Mouse (Mus musculus) hindbrain, embryonic 14.5 days (tissue): ENCODE measurements around the gene Slc10a7. TPM values are rescaled to one million over a fixed set of nuclear protein-coding genes. Genes with fewer than 3 reads are reported as not detected.
A peak's percentile ranks its signal among the peaks of the same experiment; 100 is the strongest.

Source experiments
- ATAC-seq: fragments of 200-750 bp; cut with Nextera tagmentation; 2 replicates; pipeline ENCODE4 v1.8.0; 2017; ENCODE audit warnings: moderate number of reproducible peaks, mild to moderate bottlenecking, moderate TSS enrichment, moderate library complexity; ENCODE audit not compliant: low FRiP score
- DNase-seq: peaks from one replicate; pipeline ENCODE4 v3.0.0-alpha.2; 2015; ENCODE audit warnings: low spot score
- H3K27ac ChIP-seq: fragments of 300-500 bp; sonication (generic); 2 replicates; pipeline ENCODE4 v1.5.1; 2014; ENCODE audit warnings: mild to moderate bottlenecking, moderate library complexity
- H3K27me3 ChIP-seq: fragments of 300-500 bp; sonication (generic); 2 replicates; pipeline ENCODE4 v1.6.1; 2014; ENCODE audit warnings: mild to moderate bottlenecking, low read length, mixed read lengths; ENCODE audit not compliant: control insufficient read depth, insufficient read depth
- H3K36me3 ChIP-seq: fragments of 300-500 bp; sonication (generic); replicated peaks from 2 replicates; pipeline ENCODE4 v1.6.1; 2014; ENCODE audit not compliant: control insufficient read depth, insufficient read depth
- H3K4me1 ChIP-seq: fragments of 300-500 bp; sonication (generic); replicated peaks from 2 replicates; pipeline ENCODE4 v1.6.1; 2014; ENCODE audit warnings: antibody characterized with exemption, low read length, mixed read lengths; ENCODE audit not compliant: control insufficient read depth, insufficient read depth
- H3K4me2 ChIP-seq: fragments of 300-500 bp; sonication (generic); replicated peaks from 2 replicates; pipeline ENCODE4 v1.6.1; 2014; ENCODE audit warnings: mild to moderate bottlenecking, moderate library complexity
- H3K4me3 ChIP-seq: fragments of 300-500 bp; sonication (generic); replicated peaks from 2 replicates; pipeline ENCODE4 v1.5.1; 2014; ENCODE audit warnings: mild to moderate bottlenecking, low read length
- H3K9ac ChIP-seq: fragments of 300-500 bp; sonication (generic); 2 replicates; pipeline ENCODE4 v1.6.1; 2014
- H3K9me3 ChIP-seq: fragments of 300-500 bp; sonication (generic); 2 replicates; pipeline ENCODE4 v1.6.1; 2016; ENCODE audit warnings: low read length; ENCODE audit not compliant: control insufficient read depth
- WGBS: fragments of 180-500 bp; shearing (Covaris S2); extraction: QIAGEN DNeasy Blood & Tissue Kit; methylation state at CpG from one replicate; pipeline ENCODE4 v1.1.7; 2014; 5-methylcytosine and 5-hydroxymethylcytosine counted together
- polyA plus RNA-seq: library from polyadenylated mRNA; unstranded; fragments of >200 nt; fragmentation: Nextera tagmentation; extraction: Ambion mirVana; gene quantifications from 2 replicates; pipeline ENCODE4 v1.2.1, GENCODE M21; 2014

Gene Slc10a7
- polyA plus RNA-seq, 1 experiment from 2014 or later = 6.4 TPM

DNA sequence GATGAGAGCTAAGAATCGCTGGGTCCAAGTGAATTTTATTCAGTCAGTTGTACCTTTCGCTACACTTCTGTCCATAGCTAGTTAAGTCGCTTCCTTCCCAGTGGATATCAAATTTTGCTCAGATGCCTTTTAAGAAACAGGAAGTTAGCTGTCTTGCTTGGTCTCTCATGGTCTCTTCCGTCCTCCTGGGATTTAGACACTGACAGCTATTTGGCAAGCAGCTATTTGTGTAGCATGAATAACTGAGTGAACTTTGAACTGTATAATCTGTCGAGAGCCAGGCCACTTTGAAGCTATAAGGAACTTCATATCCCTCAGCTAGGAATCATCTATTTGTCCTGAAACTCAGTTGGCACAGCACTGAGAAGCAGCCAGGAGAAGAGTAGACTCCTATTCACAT lies 117.5 kb downstream of the Slc10a7 start:
- Histone ChIP-seq H3K4me2 (no peak overlapping the region), H3K27me3 (no peaks in the 10 kb centered on the region), H3K9ac (no peak overlapping the region), H3K9me3 (no peaks in the 10 kb centered on the region), H3K27ac (no peak overlapping the region), H3K4me3 (no peak overlapping the region), H3K36me3 (no peaks in the 10 kb centered on the region), H3K4me1 (peaks cover 3% of the 10 kb centered on the region; the same call in 1 of the 2 replicates)
- no peak for DNase-seq
- no peak for ATAC-seq
- WGBS = 74% methylated on average over 5 of the region's 5 CpGs

DNA sequence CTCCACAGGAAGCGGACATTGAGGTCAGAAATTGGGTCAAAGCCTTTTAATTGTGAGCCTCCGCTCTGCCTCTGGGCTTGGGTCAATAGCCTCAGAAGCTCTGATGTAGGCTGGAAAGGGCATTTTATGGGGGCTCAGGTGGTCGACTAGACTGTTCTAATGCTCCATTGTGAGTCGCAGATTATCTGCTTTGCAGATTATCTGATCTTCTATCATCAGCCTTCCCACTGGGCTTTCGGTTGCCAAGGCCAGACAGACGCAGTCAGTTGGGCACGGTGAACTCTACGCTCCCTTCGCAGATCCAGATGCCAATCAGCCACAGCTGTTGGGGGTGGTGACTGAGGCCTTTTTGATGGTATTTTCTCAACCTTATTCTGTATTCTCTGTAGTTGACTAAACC lies 118.6 kb downstream of the Slc10a7 start:
- 41% methylated on average over 9 of the region's 9 CpGs for WGBS
- H3K27me3 ChIP-seq = no peaks in the 10 kb centered on the region
- H3K4me1 ChIP-seq = peaks cover 3% of the 10 kb centered on the region; the same call in 1 of the 2 replicates
- H3K27ac ChIP-seq = no peak overlapping the region
- ATAC-seq (no peak), DNase-seq (no peak)
- no peaks in the 10 kb centered on the region for H3K36me3 ChIP-seq
- no peak overlapping the region for H3K4me3 ChIP-seq
- no peaks in the 10 kb centered on the region for H3K9me3 ChIP-seq
- H3K4me2 ChIP-seq = no peak overlapping the region
- no peak overlapping the region for H3K9ac ChIP-seq

DNA sequence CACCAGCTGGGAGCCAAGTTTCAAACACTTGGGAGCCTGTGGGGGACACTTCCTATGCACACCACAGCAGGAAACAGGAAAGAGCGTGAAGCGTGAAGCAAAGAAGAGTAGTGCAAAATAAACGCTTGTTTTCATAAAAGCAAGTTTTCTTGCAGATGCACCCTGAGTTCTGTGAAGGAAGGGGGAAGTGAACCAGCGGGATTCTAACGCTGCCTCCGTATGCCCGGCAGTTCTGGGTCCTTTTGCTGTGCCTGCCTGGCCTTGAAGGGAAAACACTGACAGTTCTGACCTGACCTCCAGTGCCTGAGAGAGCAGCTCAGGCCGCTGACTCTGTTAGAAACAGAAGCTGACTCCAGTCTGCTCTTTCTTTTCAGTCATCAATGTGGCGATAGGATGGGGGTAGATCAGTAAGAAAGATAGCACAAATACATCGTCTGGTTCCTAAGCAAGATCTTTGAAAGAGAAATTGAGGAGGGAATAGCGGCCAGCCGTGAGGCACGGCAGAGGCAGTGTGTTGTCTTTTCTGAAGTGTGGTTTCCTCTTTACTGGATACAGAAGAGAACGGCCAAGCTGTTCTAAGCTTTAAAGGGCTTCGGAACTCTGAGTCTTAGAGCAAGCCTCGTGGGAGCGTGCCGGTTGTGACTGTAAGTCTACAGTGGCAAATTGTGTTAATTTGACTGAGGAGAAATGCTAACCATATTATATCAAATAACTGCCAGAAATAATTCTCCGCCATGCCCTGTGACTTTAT lies 121.4 kb downstream of the Slc10a7 start:
- Histone ChIP-seq H3K27me3 (no peaks in the 10 kb centered on the region), H3K4me3 (no peak overlapping the region), H3K27ac (no peak overlapping the region), H3K4me2 (no peak overlapping the region), H3K9me3 (no peaks in the 10 kb centered on the region), H3K4me1 (peaks cover 14% of the 10 kb centered on the region), H3K9ac (no peak overlapping the region), H3K36me3 (no peaks in the 10 kb centered on the region)
- 45% methylated on average over 19 of the region's 19 CpGs for WGBS
- DNase-seq = no peak
- no peak for ATAC-seq

DNA sequence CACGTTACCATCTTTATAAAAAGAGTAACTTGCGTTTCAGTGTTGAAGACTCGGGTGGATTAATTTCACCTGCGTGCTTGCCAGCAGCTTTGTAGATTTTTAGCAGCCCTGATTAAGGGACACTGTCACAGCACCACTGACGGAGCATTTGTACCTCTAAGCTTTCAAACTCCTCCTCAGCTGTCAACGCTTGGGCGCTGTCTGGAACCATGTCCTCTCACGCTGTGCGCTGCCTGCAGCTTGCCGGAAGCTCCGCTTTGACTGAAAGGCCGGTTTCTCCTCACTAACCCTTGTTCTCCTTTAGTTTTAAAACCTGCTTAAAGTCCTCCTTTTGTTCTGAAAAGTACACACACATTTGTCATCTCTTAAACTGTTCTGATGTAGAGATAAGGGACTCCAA lies 123.9 kb downstream of the Slc10a7 start:
- Histone ChIP-seq H3K4me3 (no peak overlapping the region), H3K9me3 (no peaks in the 10 kb centered on the region), H3K4me1 (peaks cover 14% of the 10 kb centered on the region), H3K36me3 (no peaks in the 10 kb centered on the region), H3K4me2 (no peak overlapping the region), H3K9ac (no peak overlapping the region), H3K27me3 (no peaks in the 10 kb centered on the region), H3K27ac (no peak overlapping the region)
- 30% methylated on average over 12 of the region's 12 CpGs for WGBS
- DNase-seq (no peak), ATAC-seq (no peak)

DNA sequence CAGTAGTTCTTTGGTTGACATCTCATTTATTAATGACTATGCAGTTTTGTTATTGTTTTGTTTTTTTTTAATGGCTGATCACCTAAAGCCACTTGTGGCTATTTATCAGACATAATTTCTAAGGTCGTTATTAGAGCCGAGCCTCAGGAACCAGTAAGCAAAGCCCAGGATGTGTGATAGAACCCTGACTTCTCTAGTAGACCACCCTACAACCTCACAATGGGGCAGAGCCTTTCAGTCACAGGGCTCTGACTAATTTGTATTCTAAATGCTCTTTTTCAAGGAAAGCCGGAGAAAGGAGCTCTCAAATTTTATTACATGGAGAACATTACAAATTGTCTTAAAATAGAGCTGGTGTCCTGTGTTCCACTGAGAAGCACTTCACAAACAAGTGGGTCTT lies 124.9 kb downstream of the Slc10a7 start:
- 57% methylated on average over 3 of the region's 3 CpGs for WGBS
- Histone ChIP-seq H3K4me2 (peak overlapping the region; percentile 48), H3K9me3 (no peaks in the 10 kb centered on the region), H3K27ac (no peak overlapping the region), H3K9ac (no peak overlapping the region), H3K27me3 (no peaks in the 10 kb centered on the region), H3K4me3 (peak overlapping the region; percentile 17; the same call in 1 of the 2 replicates), H3K36me3 (no peaks in the 10 kb centered on the region), H3K4me1 (peaks cover 14% of the 10 kb centered on the region)
- no peak for ATAC-seq
- DNase-seq = no peak

DNA sequence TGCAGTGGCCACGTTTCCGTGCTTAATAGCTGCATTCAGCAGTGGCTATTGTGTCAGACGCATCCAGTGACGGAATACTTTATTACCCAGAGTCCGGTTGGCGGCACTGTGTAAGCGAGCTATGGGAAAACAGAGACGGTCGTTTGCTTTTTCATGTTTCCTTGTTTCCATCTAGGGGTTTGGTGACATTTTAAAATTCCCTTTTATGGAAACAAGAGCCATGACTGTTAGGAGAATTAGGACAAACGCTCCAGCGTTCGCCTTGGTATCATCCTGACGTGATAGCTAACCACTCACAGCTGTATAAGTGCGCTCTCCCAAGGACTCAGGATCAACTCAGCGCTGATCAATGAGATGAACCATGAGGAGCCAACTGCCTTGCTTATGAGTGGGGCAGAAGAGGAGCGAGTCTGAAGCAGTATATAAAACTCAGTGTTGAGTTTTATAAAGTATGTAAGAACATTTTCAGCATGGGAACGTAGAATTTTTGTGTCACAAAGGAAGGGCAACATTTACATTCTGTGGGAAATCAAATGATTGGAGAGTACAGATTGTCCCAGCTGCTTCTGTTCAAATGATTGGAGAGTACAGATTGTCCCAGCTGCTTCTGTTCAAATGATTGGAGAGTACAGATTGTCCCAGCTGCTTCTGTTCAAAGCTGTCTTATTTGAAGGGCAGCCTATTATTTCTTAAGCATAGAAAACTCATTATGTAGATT lies 125.5 kb downstream of the Slc10a7 start:
- Histone ChIP-seq H3K27ac (0 out of 2 replicates have a peak overlapping the region, but pooled peaks have one; percentile 46), H3K4me2 (peak overlapping the region; percentile 48), H3K9me3 (no peaks in the 10 kb centered on the region), H3K36me3 (no peaks in the 10 kb centered on the region), H3K9ac (peak overlapping the region; percentile 31; the same call in 1 of the 2 replicates), H3K4me3 (peak overlapping the region; percentile 17), H3K4me1 (peaks cover 14% of the 10 kb centered on the region), H3K27me3 (no peaks in the 10 kb centered on the region)
- ATAC-seq (peak; percentile 73; the same call in 1 of the 2 replicates), DNase-seq (peak; percentile 48)
- 32% methylated on average over 17 of the region's 17 CpGs for WGBS

DNA sequence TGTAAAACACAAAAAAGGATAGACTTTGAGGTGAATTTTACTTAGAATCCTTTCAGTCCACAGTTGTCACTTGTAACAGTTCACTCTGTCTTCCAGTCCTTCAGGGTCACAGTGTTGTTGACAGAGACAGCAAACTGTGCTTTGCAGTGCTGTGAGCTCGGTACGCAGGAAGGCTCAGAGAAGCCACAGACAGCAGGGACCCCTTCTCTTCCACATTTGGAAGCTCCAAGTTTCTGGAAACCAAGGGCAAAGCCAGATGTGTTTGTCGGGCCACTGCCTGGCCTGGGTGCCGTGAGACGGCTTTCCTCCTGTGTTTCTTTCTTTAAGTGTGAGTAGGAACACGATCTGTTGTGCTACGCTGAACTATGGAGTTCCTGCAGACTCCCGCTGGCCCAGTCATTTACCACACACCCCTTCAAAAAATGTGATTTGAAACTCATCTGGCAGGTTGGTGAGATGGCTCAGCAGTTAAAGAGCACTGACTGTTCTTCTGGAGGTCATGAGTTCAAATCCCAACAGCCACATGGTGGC lies 126.2 kb downstream of the Slc10a7 start:
- H3K27ac ChIP-seq = no peak overlapping the region
- DNase-seq = no peak
- H3K4me1 ChIP-seq = peaks cover 14% of the 10 kb centered on the region
- WGBS = 65% methylated on average over 8 of the region's 8 CpGs
- no peaks in the 10 kb centered on the region for H3K27me3 ChIP-seq
- no peak for ATAC-seq
- H3K9ac ChIP-seq = no peak overlapping the region
- no peaks in the 10 kb centered on the region for H3K36me3 ChIP-seq
- no peak overlapping the region for H3K4me3 ChIP-seq
- H3K4me2 ChIP-seq = no peak overlapping the region
- no peaks in the 10 kb centered on the region for H3K9me3 ChIP-seq

DNA sequence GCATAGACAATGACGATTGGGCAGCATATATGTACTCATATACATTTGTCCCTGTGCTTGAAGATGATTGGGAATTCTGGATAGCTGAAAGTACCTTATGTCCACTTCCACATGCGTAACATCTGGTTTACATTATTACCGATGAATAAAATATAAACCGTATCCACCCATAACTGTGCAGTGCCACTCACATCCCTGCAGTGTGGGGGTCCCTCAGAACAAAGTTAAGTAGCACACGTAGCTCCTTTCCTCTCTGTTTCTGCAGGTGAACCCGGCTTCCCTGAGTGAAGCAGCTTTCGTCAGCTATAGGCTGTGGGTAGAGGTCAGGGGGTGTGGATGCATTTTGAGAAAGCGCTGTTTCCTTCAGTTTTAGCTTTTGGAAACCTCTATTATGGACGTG lies 132.8 kb downstream of the Slc10a7 start:
- Histone ChIP-seq H3K9me3 (peaks cover 5% of the 10 kb centered on the region; the same call in 1 of the 2 replicates), H3K27ac (no peak overlapping the region), H3K27me3 (no peaks in the 10 kb centered on the region), H3K9ac (no peak overlapping the region), H3K4me1 (no peaks in the 10 kb centered on the region), H3K36me3 (no peaks in the 10 kb centered on the region), H3K4me2 (no peak overlapping the region), H3K4me3 (no peak overlapping the region)
- DNase-seq (no peak), ATAC-seq (no peak)
- 90% methylated on average over 9 of the region's 9 CpGs for WGBS

DNA sequence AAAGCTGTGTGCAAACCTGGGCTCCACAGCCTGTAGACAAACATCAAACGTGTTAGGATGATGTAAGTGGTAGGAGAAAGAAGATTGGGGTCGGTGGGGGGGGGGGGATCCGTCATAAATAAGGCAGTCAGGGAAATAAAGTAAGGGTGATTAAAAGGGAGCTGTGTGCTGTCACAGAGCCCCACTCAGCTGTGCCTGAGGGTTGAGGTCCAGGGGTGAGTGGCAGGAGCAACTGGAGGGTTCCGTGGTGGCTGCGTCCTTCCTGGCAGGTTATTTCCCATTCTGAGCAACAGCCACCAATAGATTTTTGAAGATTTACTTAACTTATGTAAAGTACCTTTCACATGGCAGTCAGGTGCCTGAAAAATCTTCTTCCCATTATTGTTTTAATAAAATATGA lies 133.2 kb downstream of the Slc10a7 start:
- Histone ChIP-seq H3K27me3 (no peaks in the 10 kb centered on the region), H3K4me2 (no peak overlapping the region), H3K9me3 (peaks cover 5% of the 10 kb centered on the region; the same call in 1 of the 2 replicates), H3K36me3 (no peaks in the 10 kb centered on the region), H3K4me3 (no peak overlapping the region), H3K9ac (no peak overlapping the region), H3K4me1 (no peaks in the 10 kb centered on the region), H3K27ac (no peak overlapping the region)
- no peak for DNase-seq
- WGBS = 89% methylated on average over 5 of the region's 5 CpGs
- ATAC-seq = no peak
